8 mouse cellular contexts compared by ENCODE assay signal in the genomic region with DNA sequence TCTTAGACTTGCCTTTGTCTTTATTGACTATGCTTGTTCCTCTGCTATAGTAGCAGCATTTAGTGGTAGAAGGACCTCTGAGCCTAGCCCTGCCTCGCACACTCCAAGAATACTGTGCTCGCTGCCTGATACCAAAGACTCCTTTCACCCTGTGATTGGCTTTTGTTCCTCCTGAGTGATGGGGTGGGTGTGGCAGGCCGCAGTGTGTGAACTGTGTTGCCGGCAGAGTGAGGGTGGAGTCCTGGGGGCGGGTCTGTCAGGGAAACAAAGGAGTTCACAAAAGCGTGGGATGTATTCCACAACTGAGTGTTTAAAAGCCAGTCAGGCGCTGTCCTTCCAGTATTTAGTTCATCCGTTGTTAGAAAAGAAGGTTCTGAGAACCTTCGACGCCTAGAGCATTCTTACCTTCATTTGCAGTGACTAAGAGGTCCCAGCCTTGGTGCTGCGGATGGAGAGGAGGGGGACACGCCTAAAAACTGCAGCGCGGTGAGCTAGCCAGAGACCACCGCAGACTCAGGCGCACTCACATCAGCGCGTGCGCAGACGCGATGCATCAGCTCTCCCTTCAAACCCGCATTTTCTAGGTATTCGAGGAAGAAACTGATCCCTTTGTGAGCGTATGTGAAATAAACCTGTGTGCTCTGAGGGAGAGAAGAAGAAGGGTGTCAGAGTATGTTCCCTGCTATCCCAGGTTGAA. TPM values are rescaled to one million over a fixed set of nuclear protein-coding genes. Genes with fewer than 3 reads are reported as not detected.
DNase-seq lines count a peak whose midpoint lies in the region; ATAC-seq and TF ChIP-seq lines count a peak whose summit lies in the region.

No protein-coding gene starts in this region.

- H3K27me3 ChIP-seq in CH12.LX (replicated peaks) = no peaks in the 10 kb centered on the region
- H3K27me3 ChIP-seq in embryonic facial prominence, embryonic 10.5 days (replicated peaks; ENCODE audit: low read depth, poor library complexity, severe bottlenecking) = peaks cover 37% of the 10 kb centered on the region
- H3K27me3 ChIP-seq in heart, embryonic 16.5 days (ENCODE audit: control insufficient read depth, insufficient read depth, low read length) = peaks cover 3% of the 10 kb centered on the region
- H3K27me3 ChIP-seq in megakaryocyte, embryonic 14.5 days (replicated peaks) = peaks cover 75% of the 10 kb centered on the region
- no peaks in the 10 kb centered on the region for H3K27me3 ChIP-seq in stomach, postnatal 0 days (ENCODE audit: control insufficient read depth, insufficient read depth, low read length)

- under 1% methylated on average over 24 of the region's 24 CpGs for WGBS in embryonic facial prominence, embryonic 10.5 days
- under 1% methylated on average over 24 of the region's 24 CpGs for WGBS in heart, embryonic 16.5 days
- WGBS in stomach, postnatal 0 days = under 1% methylated on average over 24 of the region's 24 CpGs

- peak; percentile 67 for ATAC-seq in heart, embryonic 16.5 days (replicated peaks; ENCODE audit: extremely low read depth, insufficient read depth, low FRiP score)
- peak; percentile 63 for ATAC-seq in stomach, postnatal 0 days (ENCODE audit: low FRiP score, low TSS enrichment)

- TF ChIP-seq EP300 in CH12.LX (IDR thresholded peaks at IDR 0.05; ENCODE audit: low read length) = no peak
- TF ChIP-seq EP300 in stomach, postnatal 0 days (optimal IDR thresholded peaks at IDR 0.05) = no peak

- peaks cover 0 to 8% of the 10 kb centered on the region in 2 experiments for H3K36me3 ChIP-seq in CH12.LX (replicated peaks in 1 of 2; ENCODE audit: control insufficient read depth in 1 of 2, insufficient read depth in 1 of 2, low read length in 1 of 2)
- H3K36me3 ChIP-seq in embryonic facial prominence, embryonic 10.5 days (replicated peaks) = peaks cover 18% of the 10 kb centered on the region
- no peaks in the 10 kb centered on the region for H3K36me3 ChIP-seq in heart, embryonic 16.5 days (ENCODE audit: control insufficient read depth, insufficient read depth)
- no peaks in the 10 kb centered on the region for H3K36me3 ChIP-seq in megakaryocyte, embryonic 14.5 days (replicated peaks; ENCODE audit: low read length)
- no peaks in the 10 kb centered on the region for H3K36me3 ChIP-seq in stomach, postnatal 0 days (ENCODE audit: control insufficient read depth, insufficient read depth, low read length)

- H3K4me1 ChIP-seq in CH12.LX (ENCODE audit: control insufficient read depth in 1 of 2, insufficient read depth in 2 of 2) = peaks cover 11 to 27% of the 10 kb centered on the region in 2 experiments
- peaks cover 63% of the 10 kb centered on the region for H3K4me1 ChIP-seq in embryonic facial prominence, embryonic 10.5 days
- peaks cover 18% of the 10 kb centered on the region for H3K4me1 ChIP-seq in heart, embryonic 16.5 days (ENCODE audit: control insufficient read depth, insufficient read depth, low read length)
- H3K4me1 ChIP-seq in megakaryocyte, embryonic 14.5 days = peaks cover 44% of the 10 kb centered on the region
- H3K4me1 ChIP-seq in stomach, postnatal 0 days (replicated peaks; ENCODE audit: control insufficient read depth, insufficient read depth) = peaks cover 4% of the 10 kb centered on the region; the same call in 1 of the 2 replicates

- H3K9me3 ChIP-seq in CH12.LX (replicated peaks; ENCODE audit: low read length) = no peaks in the 10 kb centered on the region
- H3K9me3 ChIP-seq in embryonic facial prominence, embryonic 10.5 days = no peaks in the 10 kb centered on the region
- H3K9me3 ChIP-seq in heart, embryonic 16.5 days (replicated peaks; ENCODE audit: control insufficient read depth, low read length) = no peaks in the 10 kb centered on the region
- H3K9me3 ChIP-seq in megakaryocyte, embryonic 14.5 days = no peaks in the 10 kb centered on the region
- H3K9me3 ChIP-seq in stomach, postnatal 0 days (ENCODE audit: control insufficient read depth, low read length) = no peaks in the 10 kb centered on the region

- H3K4me3 ChIP-seq in CH12.LX (replicated peaks in 1 of 3; ENCODE audit: low read depth in 2 of 3, low read length in 2 of 3, poor library complexity in 1 of 3) = no peak overlapping the region
- peak overlapping the region; percentile 79 for H3K4me3 ChIP-seq in embryonic facial prominence, embryonic 10.5 days
- peak overlapping the region; percentile 83 for H3K4me3 ChIP-seq in heart, embryonic 16.5 days (ENCODE audit: low read length)
- peak overlapping the region; percentile 94 for H3K4me3 ChIP-seq in megakaryocyte, embryonic 14.5 days (replicated peaks)
- peak overlapping the region; percentile 61 for H3K4me3 ChIP-seq in stomach, postnatal 0 days (ENCODE audit: low read depth, low read length)

- peaks cover 3% of the 10 kb centered on the region; the same call in 1 of the 2 replicates for H3K79me2 ChIP-seq in CH12.LX (replicated peaks; ENCODE audit: control insufficient read depth, extremely low read depth, insufficient read depth, poor library complexity, severe bottlenecking)

- no peak for TF ChIP-seq RAD21 in CH12.LX (IDR thresholded peaks at IDR 0.05; ENCODE audit: low read depth, low read length)

- peak overlapping the region; percentile 31; the same call in 1 of the 2 replicates for H3K4me2 ChIP-seq in CH12.LX (ENCODE audit: insufficient read depth, low read depth, poor library complexity, severe bottlenecking)
- H3K4me2 ChIP-seq in heart, embryonic 16.5 days (ENCODE audit: low read depth, low read length) = peak overlapping the region; percentile 80
- peak overlapping the region; percentile 90 for H3K4me2 ChIP-seq in stomach, postnatal 0 days (replicated peaks; ENCODE audit: low read depth)

- peak; percentile 44 to 50 for DNase-seq in B cell, adult 2 months
- DNase-seq in CH12.LX (ENCODE audit: extremely low read depth) = no peak
- peak; percentile 81 for DNase-seq in embryonic facial prominence, embryonic 10.5 days (ENCODE audit: low spot score)
- peak; percentile 51 to 62 for DNase-seq in layer of hippocampus, postnatal 36 days
- peak; percentile 65 for DNase-seq in stomach, postnatal 0 days (ENCODE audit: low spot score)
- no peak for DNase-seq in adrenal gland, adult 18-20 months (ENCODE audit: low spot score in 2 of 2)

- no peak for TF ChIP-seq POLR2A in CH12.LX (IDR thresholded peaks at IDR 0.05; ENCODE audit: low read depth, low read length)

- peak overlapping the region; percentile 1; the same call in 1 of the 2 replicates for H3K9ac ChIP-seq in CH12.LX (ENCODE audit: insufficient read depth, low read depth)
- peak overlapping the region; percentile 87 for H3K9ac ChIP-seq in heart, embryonic 16.5 days (ENCODE audit: low read length)
- peak overlapping the region; percentile 23; the same call in 1 of the 2 replicates for H3K9ac ChIP-seq in stomach, postnatal 0 days (ENCODE audit: low read length)

- no peak overlapping the region for H3K27ac ChIP-seq in CH12.LX (ENCODE audit: insufficient read depth, low read depth)
- H3K27ac ChIP-seq in embryonic facial prominence, embryonic 10.5 days (replicated peaks) = peak overlapping the region; percentile 93
- peak overlapping the region; percentile 92 for H3K27ac ChIP-seq in heart, embryonic 16.5 days (ENCODE audit: low read length)
- peak overlapping the region; percentile 31 for H3K27ac ChIP-seq in stomach, postnatal 0 days (replicated peaks)

- in situ Hi-C loops in CH12.LX (cut with MboI; ENCODE audit: low pct_ligation_motif_present, low pct_unique_long_range_greater_than_20kb, low sequenced_read_pairs) = loop anchor here (5.0 kb wide), 1 partner anchor 79 kb away; no protein-coding TSS in a partner anchor

- no peak for TF ChIP-seq CTCF in CH12.LX (conservative IDR thresholded peaks at IDR 0.05 in 1 of 2, IDR thresholded peaks at IDR 0.05 in 1 of 2; ENCODE audit: low read depth in 2 of 2, low read length in 2 of 2)
- TF ChIP-seq CTCF in stomach, postnatal 0 days (IDR thresholded peaks at IDR 0.05; ENCODE audit: low read depth) = no peak

- dilution Hi-C loops in CH12.LX (cut with MboI; ENCODE audit: extremely low pct_ligation_motif_present, extremely low pct_unique_long_range_greater_than_20kb, low sequenced_read_pairs) = no loop called here

TF ChIP-seq in CH12.LX, 34 proteins besides CTCF, POLR2A, EP300 and RAD21 (continues in another document):
- no peak for TF ChIP-seq ETS1 (conservative IDR thresholded peaks at IDR 0.05; ENCODE audit: low read depth, low read length)

RNA-seq across cellular contexts. Expression of a gene that starts 0.9 kb away (rescaled TPM):
- total RNA-seq in CH12.LX (2012; rRNA removed) = 22.6 and 33.6 TPM in 2 replicates
- 34.8 and 38.4 TPM in 2 replicates for total RNA-seq in CH12.LX (2014; rRNA removed)
- polyA plus RNA-seq in CH12.LX (2012; ENCODE audit: insufficient read length, low read depth) = 46.2 and 49.8 TPM in 2 replicates
- 65.5 and 73.2 TPM in 2 replicates for polyA plus RNA-seq in embryonic facial prominence, embryonic 10.5 days (2016; fragmentation: Nextera tagmentation; extraction: Ambion mirVana)
- polyA plus RNA-seq in heart, embryonic 16.5 days (2015; fragmentation: Nextera tagmentation; extraction: Ambion mirVana) = 52.1 and 56.8 TPM in 2 replicates
- total RNA-seq in layer of hippocampus, postnatal 36 days (2021) = 100 to 1,000 TPM; 255 to 264 TPM
- polyA plus RNA-seq in megakaryocyte, embryonic 14.5 days (2012; ENCODE audit: insufficient read depth, low replicate concordance) = 11.0 and 15.6 TPM in 2 replicates
- polyA plus RNA-seq in stomach, postnatal 0 days (2015; fragmentation: Nextera tagmentation; extraction: Ambion mirVana) = 13.4 and 14.6 TPM in 2 replicates
- total RNA-seq in adrenal gland, adult 18-20 months (2021) = 1 to 10 TPM; 1.0 to 2.9 TPM

RNA-seq across cellular contexts. Expression of a gene that starts 31.6 kb away (rescaled TPM):
- 198 and 234 TPM in 2 replicates for total RNA-seq in CH12.LX (2012; rRNA removed)
- 179 and 194 TPM in 2 replicates for total RNA-seq in CH12.LX (2014; rRNA removed)
- polyA plus RNA-seq in CH12.LX (2012; ENCODE audit: insufficient read length, low read depth) = 83.2 and 120 TPM in 2 replicates
- polyA plus RNA-seq in embryonic facial prominence, embryonic 10.5 days (2016; fragmentation: Nextera tagmentation; extraction: Ambion mirVana) = 97.9 and 99.9 TPM in 2 replicates
- polyA plus RNA-seq in heart, embryonic 16.5 days (2015; fragmentation: Nextera tagmentation; extraction: Ambion mirVana) = 65.3 and 74.1 TPM in 2 replicates
- 10 to 100 TPM; 25.1 TPM for total RNA-seq in layer of hippocampus, postnatal 36 days (2021)
- 32.8 and 36.0 TPM in 2 replicates for polyA plus RNA-seq in megakaryocyte, embryonic 14.5 days (2012; ENCODE audit: insufficient read depth, low replicate concordance)
- 60.9 and 71.1 TPM in 2 replicates for polyA plus RNA-seq in stomach, postnatal 0 days (2015; fragmentation: Nextera tagmentation; extraction: Ambion mirVana)
- 10 to 100 TPM; 30.3 to 35.0 TPM for total RNA-seq in adrenal gland, adult 18-20 months (2021)

RNA-seq across cellular contexts. Expression of a gene that starts 53.4 kb away (rescaled TPM):
- 37.3 and 43.0 TPM in 2 replicates for total RNA-seq in CH12.LX (2012; rRNA removed)
- 16.7 and 17.6 TPM in 2 replicates for total RNA-seq in CH12.LX (2014; rRNA removed)
- 26.1 and 26.7 TPM in 2 replicates for polyA plus RNA-seq in CH12.LX (2012; ENCODE audit: insufficient read length, low read depth)
- 101 and 105 TPM in 2 replicates for polyA plus RNA-seq in embryonic facial prominence, embryonic 10.5 days (2016; fragmentation: Nextera tagmentation; extraction: Ambion mirVana)
- 166 and 171 TPM in 2 replicates for polyA plus RNA-seq in heart, embryonic 16.5 days (2015; fragmentation: Nextera tagmentation; extraction: Ambion mirVana)
- total RNA-seq in layer of hippocampus, postnatal 36 days (2021) = 1,000 to 10,000 TPM; 1,112 to 1,144 TPM
- 95.9 and 122 TPM in 2 replicates for polyA plus RNA-seq in megakaryocyte, embryonic 14.5 days (2012; ENCODE audit: insufficient read depth, low replicate concordance)
- polyA plus RNA-seq in stomach, postnatal 0 days (2015; fragmentation: Nextera tagmentation; extraction: Ambion mirVana) = 187 and 196 TPM in 2 replicates
- 10 to 100 TPM; 35.1 to 85.9 TPM for total RNA-seq in adrenal gland, adult 18-20 months (2021)

Comparison
In these comparisons a context has a peak if more than half of its experiments do, and no peak if none do; other contexts are left out.
1. DNase-seq: peak in B cell, adult 2 months (2 of 2), embryonic facial prominence, embryonic 10.5 days (single experiment), layer of hippocampus, postnatal 36 days (2 of 2) and stomach, postnatal 0 days (single experiment); none in CH12.LX (single experiment) and adrenal gland, adult 18-20 months (0 of 2).
2. H3K4me2 ChIP-seq: peak in every context shown above with its lines; median percentile 90 in stomach, postnatal 0 days; 80 in heart, embryonic 16.5 days; 31 in CH12.LX.
3. H3K4me3 ChIP-seq: peak in embryonic facial prominence, embryonic 10.5 days (single experiment), heart, embryonic 16.5 days (single experiment), megakaryocyte, embryonic 14.5 days (single experiment) and stomach, postnatal 0 days (single experiment); none in CH12.LX (0 of 3).
4. H3K9ac ChIP-seq: peak in every context shown above with its lines; median percentile 87 in heart, embryonic 16.5 days; 23 in stomach, postnatal 0 days; 1 in CH12.LX.